Mouse (Mus musculus) ES-Bruce4 (cell line): ENCODE data around the gene Rtn3.

ENCODE experiments used
- CTCF ChIP-seq: IDR thresholded peaks from one replicate; pipeline ENCODE4 v1.8.1; 2011; ENCODE audit warnings: low read depth, low read length
- EP300 ChIP-seq: IDR thresholded peaks from 2 replicates; pipeline ENCODE4 v1.6.1; 2011; ENCODE audit warnings: low read depth, low read length; ENCODE audit not compliant: insufficient read depth
- POLR2A ChIP-seq: IDR thresholded peaks from one replicate; pipeline ENCODE4 v1.8.1; 2011; ENCODE audit warnings: low read length; ENCODE audit not compliant: insufficient read depth

- TF ChIP-seq CTCF (peak; percentile 58), POLR2A (no peak), EP300 (no peak)
Observed at GRCm38 (mm10) chr19:7417911-7418849, 64.9 kb downstream of the Rtn3 start.
